Mouse (Mus musculus) heart, adult 9 months (tissue): ENCODE results near the gene Eif2ak4.

Source experiments
- DNase-seq, 2 experiments: peaks; one replicate each; pipeline ENCODE4 v3.0.0; 2022; ENCODE audit warnings: low spot score in 2 of 2

Gene Eif2ak4

GRCm38 (mm10) chr2:118509688-118510446 lies 121.4 kb downstream of the Eif2ak4 start:
- no peak for DNase-seq

GRCm38 (mm10) chr2:118510447-118511310 lies 122.3 kb downstream of the Eif2ak4 start:
- peak; percentile 89 to 92 for DNase-seq

GRCm38 (mm10) chr2:118511779-118512417 lies 123.5 kb downstream of the Eif2ak4 start:
- DNase-seq: peak; percentile 65

- peak; percentile 54 to 61 for DNase-seq
Observed at GRCm38 (mm10) chr2:118512418-118513377, 124.3 kb downstream of the Eif2ak4 start.

GRCm38 (mm10) chr2:118520042-118520933 lies 131.9 kb downstream of the Eif2ak4 start:
- peak; percentile 75 to 78 for DNase-seq

DNA sequence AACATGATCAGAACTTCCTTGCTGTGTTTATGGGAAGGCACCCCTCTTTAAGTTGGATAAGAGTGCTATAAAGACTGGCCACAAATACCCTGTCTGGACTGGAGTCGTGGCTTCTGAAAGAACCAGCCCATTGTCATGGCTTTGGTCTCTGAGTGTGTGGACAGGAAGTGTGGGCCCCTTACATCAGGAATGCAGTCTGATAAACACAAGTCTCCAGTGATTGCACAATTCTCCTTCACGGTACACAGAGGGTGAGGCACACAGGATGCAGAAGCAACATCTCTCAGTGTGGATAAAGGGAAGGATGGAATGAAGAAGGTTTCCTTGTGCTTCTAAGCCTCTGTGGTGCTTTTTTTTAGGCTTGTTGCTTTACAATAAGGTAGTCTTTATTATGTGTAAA lies 133.8 kb downstream of the Eif2ak4 start:
- DNase-seq: no peak

DNA sequence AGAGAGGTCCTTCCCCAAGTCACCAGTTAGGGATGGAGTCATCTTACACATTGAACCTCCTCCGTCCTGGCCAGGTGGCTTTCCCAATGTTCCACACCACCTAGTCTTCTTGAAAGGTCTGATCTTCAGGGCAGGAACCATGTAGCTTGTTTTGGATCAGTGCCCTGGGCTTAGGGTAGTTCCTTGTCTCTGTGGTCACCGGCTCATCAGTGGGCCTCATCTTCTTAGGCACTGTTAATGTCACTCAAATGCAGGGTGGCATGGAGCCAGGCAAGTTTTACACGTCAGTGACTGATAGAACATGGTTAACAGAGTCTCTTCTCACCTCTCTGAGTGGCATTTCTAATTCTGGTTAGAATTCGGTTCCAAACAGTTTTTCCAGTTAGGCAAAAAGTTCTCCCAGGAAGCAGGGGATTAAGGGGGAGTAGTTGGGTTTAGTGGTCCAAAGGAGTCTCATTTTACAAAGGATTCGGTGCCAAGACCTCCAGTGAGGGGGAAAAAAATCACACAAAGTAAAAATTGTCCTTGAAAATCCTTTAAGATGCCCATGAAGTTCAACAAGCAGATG lies 134.8 kb downstream of the Eif2ak4 start:
- DNase-seq: no peak

GRCm38 (mm10) chr2:118524811-118525210 lies 136.4 kb downstream of the Eif2ak4 start:
- DNase-seq: no peak
